Mouse (Mus musculus) heart, adult 2 months (tissue): ENCODE results near the gene Fyttd1.

Experiments
- CTCF ChIP-seq: fragments of 200-600 bp; IDR thresholded peaks from 2 replicates; pipeline ENCODE4 v1.8.1; 2022; ENCODE audit warnings: antibody characterized with exemption, mild to moderate bottlenecking, moderate library complexity
- POLR2A ChIP-seq: fragments of 200-500 bp; IDR thresholded peaks from 2 replicates; pipeline ENCODE4 v1.6.1; 2011; ENCODE audit warnings: mild to moderate bottlenecking, low read depth, low read length, control low read depth; ENCODE audit not compliant: insufficient read depth

DNA sequence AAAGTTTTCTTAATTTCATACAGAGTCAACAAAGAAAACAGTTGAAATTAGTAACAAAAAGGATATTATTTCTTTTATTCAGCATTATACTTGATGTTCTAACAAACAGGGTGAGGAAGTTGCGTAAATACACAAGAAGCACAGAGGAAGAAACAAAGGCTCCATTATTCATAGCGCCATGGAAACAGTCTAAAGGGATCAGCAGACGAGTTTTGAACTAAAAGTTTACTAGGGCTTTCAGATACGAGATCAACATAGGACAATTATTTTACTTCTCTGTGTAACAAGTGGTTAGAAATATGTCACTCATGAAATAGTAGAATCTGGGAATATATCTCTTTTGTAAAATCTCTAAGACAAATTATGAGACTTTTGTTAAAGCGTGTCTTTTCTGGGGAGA lies 68.1 kb downstream of the Fyttd1 start:
- no peak for TF ChIP-seq CTCF
- TF ChIP-seq POLR2A, result no peak
